Mouse (Mus musculus) heart, postnatal 0 days (tissue): Measurements from ENCODE around the gene Olfr1392. TPM values are rescaled to one million over a fixed set of nuclear protein-coding genes. Genes with fewer than 3 reads are reported as not detected.

Source experiments
- ATAC-seq: fragments of 200-750 bp; cut with Nextera tagmentation; 2 replicates; pipeline ENCODE4 v1.8.0; 2017; ENCODE audit warnings: low read depth, moderate number of reproducible peaks, moderate library complexity; ENCODE audit not compliant: insufficient read depth
- DNase-seq: peaks from one replicate; pipeline ENCODE4 v3.0.0-alpha.2; 2016; ENCODE audit warnings: low spot score
- H3K27ac ChIP-seq: fragments of 300-500 bp; sonication (generic); 2 replicates; pipeline ENCODE4 v1.5.1; 2014; ENCODE audit warnings: low read depth, mild to moderate bottlenecking
- H3K27me3 ChIP-seq: fragments of 300-500 bp; sonication (generic); 2 replicates; pipeline ENCODE4 v1.6.1; 2014; ENCODE audit warnings: low read length, mixed read lengths; ENCODE audit not compliant: control insufficient read depth, insufficient read depth
- H3K36me3 ChIP-seq: fragments of 300-500 bp; sonication (generic); replicated peaks from 2 replicates; pipeline ENCODE4 v1.6.1; 2014; ENCODE audit warnings: low read length, mixed read lengths; ENCODE audit not compliant: control insufficient read depth, insufficient read depth
- H3K4me1 ChIP-seq: fragments of 300-500 bp; sonication (generic); 2 replicates; pipeline ENCODE4 v1.6.1; 2014; ENCODE audit warnings: antibody characterized with exemption; ENCODE audit not compliant: control insufficient read depth, insufficient read depth
- H3K4me2 ChIP-seq: fragments of 300-500 bp; sonication (generic); 2 replicates; pipeline ENCODE4 v1.6.1; 2014; ENCODE audit warnings: low read depth, mild to moderate bottlenecking, low read length, moderate library complexity
- H3K4me3 ChIP-seq: fragments of 300-500 bp; sonication (generic); 2 replicates; pipeline ENCODE4 v1.5.1; 2014; ENCODE audit warnings: low read depth, low read length
- H3K9ac ChIP-seq: fragments of 300-500 bp; sonication (generic); replicated peaks from 2 replicates; pipeline ENCODE4 v1.6.1; 2014; ENCODE audit warnings: low read depth, low read length, mixed read lengths
- H3K9me3 ChIP-seq: fragments of 300-500 bp; sonication (generic); replicated peaks from 2 replicates; pipeline ENCODE4 v1.6.1; 2016; ENCODE audit warnings: low read length; ENCODE audit not compliant: control insufficient read depth
- CTCF ChIP-seq: IDR thresholded peaks from 2 replicates; pipeline ENCODE4 v1.5.1; 2016; ENCODE audit warnings: antibody characterized with exemption, control low read depth, low read depth
- EP300 ChIP-seq: IDR thresholded peaks from 2 replicates; pipeline ENCODE4 v1.6.1; 2016; ENCODE audit warnings: antibody characterized with exemption, low read depth
- WGBS: fragments of 180-500 bp; shearing (Covaris S2); extraction: QIAGEN DNeasy Blood & Tissue Kit; methylation state at CpG from one replicate; pipeline ENCODE4 v1.1.7; 2014; 5-methylcytosine and 5-hydroxymethylcytosine counted together
- polyA plus RNA-seq: library from polyadenylated mRNA; unstranded; fragments of >200 nt; fragmentation: Nextera tagmentation; extraction: Ambion mirVana; gene quantifications from 2 replicates; pipeline ENCODE4 v1.2.1, GENCODE M21; 2015
- total RNA-seq: library from RNA; depleted of rRNA; stranded (reverse); fragments of >200 nt; gene quantifications from 2 replicates; pipeline ENCODE4 v1.2.3, GENCODE M21; 2014; ENCODE audit warnings: low replicate concordance

The Olfr1392 gene
- total and polyA plus RNA-seq, 2 experiments from 2014 or later, result not detected

DNA sequence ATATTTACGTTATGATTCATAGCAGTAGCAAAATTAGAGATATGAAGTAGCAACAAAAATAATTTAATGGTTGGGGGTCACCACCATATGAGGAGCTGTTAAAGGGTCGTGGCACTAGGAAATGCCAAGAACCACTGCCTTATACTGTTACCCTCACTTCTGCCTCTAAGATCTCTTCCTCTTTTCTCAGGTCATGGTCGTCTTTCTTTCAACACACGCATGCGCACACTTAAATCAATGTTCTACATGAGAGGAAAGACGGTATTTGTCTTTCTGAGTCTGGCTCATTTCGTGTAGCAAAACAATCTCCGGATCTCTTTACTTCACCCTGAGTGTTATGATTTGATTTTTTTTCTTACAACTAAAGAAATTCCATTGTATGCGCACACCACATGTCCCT lies 15.3 kb upstream of the Olfr1392 start:
- no peaks in the 10 kb centered on the region for H3K36me3 ChIP-seq
- H3K27ac ChIP-seq, result no peak overlapping the region
- no peak overlapping the region for H3K4me3 ChIP-seq
- WGBS, result 92% methylated on average over 9 of the region's 9 CpGs
- H3K4me2 ChIP-seq, result no peak overlapping the region
- TF ChIP-seq CTCF (no peak), EP300 (no peak)
- no peak overlapping the region for H3K9ac ChIP-seq
- no peaks in the 10 kb centered on the region for H3K9me3 ChIP-seq
- no peak for DNase-seq
- ATAC-seq, result no peak
- no peaks in the 10 kb centered on the region for H3K27me3 ChIP-seq
- peaks cover 20% of the 10 kb centered on the region; the same call in 1 of the 2 replicates for H3K4me1 ChIP-seq

DNA sequence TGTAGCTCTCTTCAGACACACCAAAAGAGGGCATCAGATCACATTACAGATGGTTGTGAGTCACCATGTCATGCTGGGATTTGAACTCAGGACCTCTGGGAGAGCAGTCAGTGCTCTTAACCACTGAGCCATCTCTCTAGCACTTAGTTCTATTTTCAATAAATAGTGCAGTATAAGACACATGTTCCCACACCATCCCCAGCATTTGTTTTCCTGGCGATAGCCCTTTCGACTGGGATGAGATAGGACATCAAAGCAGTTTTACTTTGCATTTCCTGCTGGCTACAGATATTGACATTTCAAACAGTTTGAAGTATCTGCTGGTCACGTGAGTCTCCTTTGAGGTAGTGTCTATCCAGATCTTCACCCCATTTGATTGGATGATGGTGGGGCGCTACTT lies 14.7 kb upstream of the Olfr1392 start:
- Histone ChIP-seq H3K36me3 (no peaks in the 10 kb centered on the region), H3K4me3 (no peak overlapping the region), H3K4me2 (no peak overlapping the region), H3K4me1 (peaks cover 20% of the 10 kb centered on the region; the same call in 1 of the 2 replicates), H3K27ac (no peak overlapping the region), H3K9me3 (no peaks in the 10 kb centered on the region), H3K27me3 (no peaks in the 10 kb centered on the region), H3K9ac (no peak overlapping the region)
- DNase-seq (no peak), ATAC-seq (no peak)
- WGBS, result 78% methylated on average over 4 of the region's 4 CpGs
- TF ChIP-seq EP300 (no peak), CTCF (no peak)

DNA sequence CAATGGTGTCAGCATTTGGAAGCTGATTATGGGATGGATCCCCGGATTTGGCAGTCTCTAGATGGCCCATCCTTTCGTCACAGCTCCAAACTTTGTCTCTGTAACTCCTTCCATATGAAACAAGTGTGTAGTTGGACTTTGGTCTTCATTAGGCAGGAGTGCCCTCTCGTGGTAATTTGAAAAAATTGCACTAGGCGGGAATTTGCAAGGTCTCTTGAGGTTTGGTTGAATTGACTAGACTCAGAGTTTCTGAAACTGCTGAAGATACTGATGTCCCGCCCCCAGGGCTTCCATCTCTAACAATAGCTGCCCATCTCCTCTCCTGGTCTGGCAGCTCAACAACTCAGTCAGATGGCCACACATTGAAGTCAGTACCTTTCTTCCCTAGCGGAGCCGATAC lies 13.7 kb upstream of the Olfr1392 start:
- no peaks in the 10 kb centered on the region for H3K36me3 ChIP-seq
- peak; percentile 67 for DNase-seq
- H3K27me3 ChIP-seq, result no peaks in the 10 kb centered on the region
- H3K9ac ChIP-seq, result no peak overlapping the region
- H3K4me2 ChIP-seq, result no peak overlapping the region
- H3K27ac ChIP-seq, result no peak overlapping the region
- no peak for TF ChIP-seq EP300
- peak; percentile 83 for TF ChIP-seq CTCF
- H3K4me3 ChIP-seq, result no peak overlapping the region
- H3K9me3 ChIP-seq, result no peaks in the 10 kb centered on the region
- ATAC-seq, result 0 out of 2 replicates have a peak, but pooled peaks have one; percentile 30
- H3K4me1 ChIP-seq, result peaks cover 20% of the 10 kb centered on the region; the same call in 1 of the 2 replicates
- WGBS, result 31% methylated on average over 7 of the region's 7 CpGs

DNA sequence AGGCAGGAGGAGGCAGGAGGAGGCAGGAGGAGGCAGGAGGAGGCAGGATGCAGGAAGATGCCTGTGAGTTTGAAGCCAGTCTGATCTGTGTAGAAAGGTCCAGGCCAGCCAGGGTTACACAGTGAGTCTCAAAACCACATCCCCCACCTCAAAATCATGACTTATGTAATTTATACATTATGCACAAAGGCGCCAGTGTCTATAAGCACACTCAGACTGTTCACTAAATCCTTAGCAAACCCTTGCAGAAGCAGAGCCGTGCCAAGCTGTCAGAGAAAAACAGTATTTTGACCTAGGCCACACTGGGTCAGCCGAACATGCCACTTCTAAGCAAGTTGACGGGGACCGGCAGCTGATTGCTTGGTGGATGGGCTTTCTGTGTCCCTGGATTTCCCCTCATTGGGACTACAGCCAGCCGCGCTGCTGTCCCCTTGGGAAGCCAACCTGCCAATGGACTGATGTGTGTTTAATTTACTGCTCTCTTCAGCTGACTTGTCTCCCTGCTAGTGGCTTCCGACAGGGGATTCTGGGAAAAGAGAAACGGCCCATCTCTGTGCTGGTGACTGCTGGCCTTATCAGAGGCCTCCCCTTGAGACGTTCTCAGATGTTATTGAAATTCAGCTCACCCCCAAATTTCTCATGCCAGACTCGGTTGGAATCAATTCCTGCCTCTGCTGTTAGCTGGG lies 11.1 kb upstream of the Olfr1392 start:
- Histone ChIP-seq H3K27me3 (no peaks in the 10 kb centered on the region), H3K4me1 (no peaks in the 10 kb centered on the region), H3K4me2 (no peak overlapping the region), H3K4me3 (no peak overlapping the region), H3K36me3 (no peaks in the 10 kb centered on the region), H3K27ac (no peak overlapping the region), H3K9me3 (no peaks in the 10 kb centered on the region), H3K9ac (no peak overlapping the region)
- no peak for TF ChIP-seq CTCF
- TF ChIP-seq EP300, result no peak
- ATAC-seq (no peak), DNase-seq (no peak)
- WGBS, result 69% methylated on average over 11 of the region's 11 CpGs

DNA sequence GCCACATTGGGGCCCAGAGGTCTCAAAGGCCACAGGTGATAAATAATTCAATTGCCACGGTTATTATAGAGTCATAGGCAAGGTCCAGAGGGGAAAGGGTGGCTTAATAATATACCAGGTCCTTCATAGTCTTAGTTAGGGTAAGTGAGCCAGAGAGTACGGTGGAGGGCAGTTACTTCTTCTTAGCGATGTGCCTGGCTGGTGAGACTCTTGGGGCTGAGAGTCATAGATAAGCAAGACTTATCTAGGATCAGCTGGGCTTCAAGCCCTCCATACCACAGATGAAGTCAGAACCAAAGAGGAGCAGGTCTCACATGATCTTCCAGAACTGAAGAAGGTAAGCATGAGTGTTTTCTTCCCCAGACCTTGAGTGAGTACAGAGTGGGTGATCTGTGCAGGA lies 6.9 kb upstream of the Olfr1392 start, which contains the start of gene Olfr1393:
TSS of gene Olfr1393 (plus strand) at position 83 of the 400 bp plus-strand sequence.
- ATAC-seq, result no peak
- H3K9me3 ChIP-seq, result no peaks in the 10 kb centered on the region
- H3K9ac ChIP-seq, result no peak within 1 kb of the TSS
- no peaks in the 10 kb centered on the region for H3K27me3 ChIP-seq
- H3K4me1 ChIP-seq, result no peaks in the 10 kb centered on the region
- TF ChIP-seq CTCF (no peak), EP300 (no peak)
- WGBS, result 79% methylated on average over 3 of the region's 3 CpGs
- H3K27ac ChIP-seq, result no peak within 1 kb of the TSS
- no peaks in the 10 kb centered on the region for H3K36me3 ChIP-seq
- H3K4me3 ChIP-seq, result no peak within 1 kb of the TSS
- no peak for DNase-seq
- H3K4me2 ChIP-seq, result no peak within 1 kb of the TSS

DNA sequence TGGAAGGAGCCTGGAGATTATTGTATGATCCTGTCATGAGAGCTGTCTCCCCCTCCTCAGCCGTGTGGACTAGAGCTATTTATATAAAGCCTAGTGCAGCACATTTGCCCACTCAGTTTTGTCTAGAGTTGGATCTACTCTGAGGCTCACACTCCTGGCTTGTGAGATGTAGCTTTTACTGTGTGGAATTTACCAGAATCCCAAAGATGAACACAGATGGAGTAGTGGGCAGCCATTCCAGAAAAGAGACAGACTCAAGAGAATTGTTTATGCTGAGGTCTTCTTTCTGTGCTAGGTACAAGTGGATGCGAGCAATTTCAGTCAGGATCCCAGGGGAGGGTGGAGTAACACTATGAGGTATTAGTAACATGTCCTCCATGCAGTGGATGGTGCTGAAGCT lies 2.2 kb downstream of the Olfr1392 start:
- TF ChIP-seq CTCF (no peak), EP300 (no peak)
- H3K9me3 ChIP-seq, result no peaks in the 10 kb centered on the region
- ATAC-seq, result no peak

More for the DNA sequence above, 2.2 kb downstream of the Olfr1392 start:
- no peaks in the 10 kb centered on the region for H3K27me3 ChIP-seq
- no peak overlapping the region for H3K4me2 ChIP-seq
- no peak overlapping the region for H3K27ac ChIP-seq
- WGBS, result 63% methylated on average over 2 of the region's 2 CpGs
- no peaks in the 10 kb centered on the region for H3K36me3 ChIP-seq
- H3K4me1 ChIP-seq, result no peaks in the 10 kb centered on the region
- no peak for DNase-seq
- no peak overlapping the region for H3K4me3 ChIP-seq
- no peak overlapping the region for H3K9ac ChIP-seq
